ENCODE assay signal across 12 mouse cellular contexts in genomic region chr16:57484043-57484795, GRCm38 (mm10).
DNase-seq lines count a peak whose midpoint lies in the region; ATAC-seq and TF ChIP-seq lines count a peak whose summit lies in the region.
"Had no signal": no experiment of that assay in that cellular context is flagged by ENCODE, and none has a peak within 500 bp of the region (broad histone marks: within the 10 kb centered on the region; RNA-seq: fewer than 3 reads in every experiment).

No protein-coding gene starts in this region.

- H3K4me1 ChIP-seq in kidney, postnatal 0 days (replicated peaks; ENCODE audit: insufficient read depth, low read length): peaks cover 3% of the 10 kb centered on the region; the same call in 1 of the 2 replicates
- no peaks in the 10 kb centered on the region for H3K4me1 ChIP-seq in kidney, adult 2 months (ENCODE audit: control insufficient read depth, insufficient read depth, low read length)
- peaks cover 14% of the 10 kb centered on the region for H3K4me1 ChIP-seq in limb, embryonic 10.5 days
- H3K4me1 ChIP-seq in forebrain, embryonic 10.5 days: no peaks in the 10 kb centered on the region

- TF ChIP-seq POLR2A in kidney, adult 2 months (IDR thresholded peaks at IDR 0.05; ENCODE audit: low read depth, low read length): no peak

- no peak overlapping the region for H3K9ac ChIP-seq in kidney, postnatal 0 days (ENCODE audit: low read depth, low read length)
- H3K9ac ChIP-seq: heart, embryonic 12.5 days had no signal

- H3K9me3 ChIP-seq in kidney, postnatal 0 days (replicated peaks; ENCODE audit: low read length): no peaks in the 10 kb centered on the region
- H3K9me3 ChIP-seq in limb, embryonic 10.5 days (replicated peaks): no peaks in the 10 kb centered on the region
- H3K9me3 ChIP-seq in forebrain, embryonic 10.5 days: no peaks in the 10 kb centered on the region
- H3K9me3 ChIP-seq: heart, embryonic 12.5 days had no signal

- no peaks in the 10 kb centered on the region for H3K36me3 ChIP-seq in kidney, postnatal 0 days (ENCODE audit: insufficient read depth, low read length)
- no peaks in the 10 kb centered on the region for H3K36me3 ChIP-seq in kidney, adult 2 months (ENCODE audit: control insufficient read depth, insufficient read depth, low read length)
- no peaks in the 10 kb centered on the region for H3K36me3 ChIP-seq in limb, embryonic 10.5 days
- no peaks in the 10 kb centered on the region for H3K36me3 ChIP-seq in forebrain, embryonic 10.5 days (replicated peaks)
- H3K36me3 ChIP-seq: heart, embryonic 12.5 days had no signal

- H3K4me2 ChIP-seq in kidney, postnatal 0 days (ENCODE audit: low read length): no peak overlapping the region
- H3K4me2 ChIP-seq: heart, embryonic 12.5 days had no signal

- TF ChIP-seq CTCF in kidney, postnatal 0 days (IDR thresholded peaks at IDR 0.05; ENCODE audit: low read depth): no peak
- TF ChIP-seq CTCF in kidney, adult 2 months (conservative IDR thresholded peaks at IDR 0.05; ENCODE audit: insufficient read depth, insufficient read length, low read depth, low read length): no peak

- DNase-seq in embryo, embryonic 10.5 days (ENCODE audit: low spot score): peak; percentile 26
- no peak for DNase-seq in embryo, embryonic 10 days (ENCODE audit: low spot score)
- DNase-seq in kidney, postnatal 0 days (ENCODE audit: low spot score): peak; percentile 94
- DNase-seq in kidney, adult 2 months: no peak
- DNase-seq in limb, embryonic 10.5 days (ENCODE audit: low spot score): no peak
- DNase-seq in retina, postnatal 1 day: peak; percentile 49
- no peak for DNase-seq in forebrain, embryonic 10.5 days (ENCODE audit: extremely low spot score, low spot score)
- no peak for DNase-seq in right cerebral cortex, adult 18-20 months
- DNase-seq: adrenal gland, adult 2 months; cerebellum, postnatal 10 days; midbrain, embryonic 14.5 days had no signal

- H3K4me3 ChIP-seq in kidney, postnatal 0 days (replicated peaks; ENCODE audit: low read depth, low read length): no peak overlapping the region
- H3K4me3 ChIP-seq in kidney, adult 2 months (ENCODE audit: insufficient read depth, low read depth, low read length): no peak overlapping the region
- H3K4me3 ChIP-seq in limb, embryonic 10.5 days: no peak overlapping the region
- H3K4me3 ChIP-seq in forebrain, embryonic 10.5 days: no peak overlapping the region
- H3K4me3 ChIP-seq: heart, embryonic 12.5 days had no signal

- WGBS in kidney, postnatal 0 days: 38% methylated on average over 12 of the region's 12 CpGs
- 65% methylated on average over 12 of the region's 12 CpGs for WGBS in kidney, adult 2 months
- 78% methylated on average over 12 of the region's 12 CpGs for WGBS in limb, embryonic 10.5 days
- 89% methylated on average over 12 of the region's 12 CpGs for WGBS in forebrain, embryonic 10.5 days

- ATAC-seq in kidney, postnatal 0 days (replicated peaks; ENCODE audit: low FRiP score, low read depth): peak; percentile 87

- peak overlapping the region; percentile 60; the same call in 1 of the 2 replicates for H3K27ac ChIP-seq in kidney, postnatal 0 days
- no peak overlapping the region for H3K27ac ChIP-seq in kidney, adult 2 months (ENCODE audit: insufficient read depth, low read depth, low read length)
- peak overlapping the region; percentile 36; the same call in 1 of the 2 replicates for H3K27ac ChIP-seq in limb, embryonic 10.5 days
- no peak overlapping the region for H3K27ac ChIP-seq in forebrain, embryonic 10.5 days

- H3K27me3 ChIP-seq in kidney, postnatal 0 days (ENCODE audit: insufficient read depth, low read length): no peaks in the 10 kb centered on the region
- H3K27me3 ChIP-seq in kidney, adult 2 months (replicated peaks; ENCODE audit: control insufficient read depth, insufficient read depth, low read length): no peaks in the 10 kb centered on the region
- H3K27me3 ChIP-seq in limb, embryonic 10.5 days (ENCODE audit: low read depth, poor library complexity, severe bottlenecking): no peaks in the 10 kb centered on the region
- no peaks in the 10 kb centered on the region for H3K27me3 ChIP-seq in forebrain, embryonic 10.5 days (ENCODE audit: poor library complexity, severe bottlenecking)
- H3K27me3 ChIP-seq: heart, embryonic 12.5 days had no signal

Comparison
In these comparisons a context has a peak if more than half of its experiments do, and no peak if none do; other contexts are left out.
1. DNase-seq: peak in embryo, embryonic 10.5 days (single experiment), kidney, postnatal 0 days (single experiment) and retina, postnatal 1 day (single experiment); none in embryo, embryonic 10 days (single experiment), kidney, adult 2 months (single experiment), limb, embryonic 10.5 days (single experiment), forebrain, embryonic 10.5 days (single experiment) and right cerebral cortex, adult 18-20 months (single experiment).
2. H3K27ac ChIP-seq: peak in kidney, postnatal 0 days (single experiment) and limb, embryonic 10.5 days (single experiment); none in kidney, adult 2 months (single experiment) and forebrain, embryonic 10.5 days (single experiment).